Mouse (Mus musculus): Measurements from ENCODE around the gene Fbxo5.

Fbxo5 gene

DNA sequence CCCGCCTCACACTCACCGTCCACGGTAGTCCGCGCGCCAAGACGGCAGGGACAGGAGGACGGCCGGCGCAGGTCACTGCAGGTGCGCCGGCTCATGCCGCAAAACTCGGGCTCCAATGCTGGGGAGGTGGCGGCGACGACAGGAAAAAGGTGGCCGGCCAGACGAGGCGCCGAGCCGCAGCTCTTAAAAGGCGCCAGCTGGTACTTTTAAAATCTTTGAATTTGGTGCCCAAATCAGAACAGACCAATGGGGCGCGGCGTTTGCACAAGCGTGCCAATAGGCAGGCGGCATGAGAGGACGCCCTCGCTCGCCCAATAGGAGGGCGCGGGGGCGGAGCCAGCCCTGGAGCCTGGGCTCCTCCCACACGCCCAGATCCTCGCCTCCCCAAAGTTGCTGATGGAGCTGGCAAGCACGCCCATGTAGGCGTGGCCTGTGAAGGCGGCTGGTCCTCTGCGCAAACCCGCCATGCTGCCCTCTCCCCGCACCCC is at the start of gene Fbxo5:
Gene Fbxo5 (minus strand): TSS at position 358 of the 488 bp plus-strand sequence.
- DNase-seq (ENCODE audit: low spot score), result peak; percentile 99

DNA sequence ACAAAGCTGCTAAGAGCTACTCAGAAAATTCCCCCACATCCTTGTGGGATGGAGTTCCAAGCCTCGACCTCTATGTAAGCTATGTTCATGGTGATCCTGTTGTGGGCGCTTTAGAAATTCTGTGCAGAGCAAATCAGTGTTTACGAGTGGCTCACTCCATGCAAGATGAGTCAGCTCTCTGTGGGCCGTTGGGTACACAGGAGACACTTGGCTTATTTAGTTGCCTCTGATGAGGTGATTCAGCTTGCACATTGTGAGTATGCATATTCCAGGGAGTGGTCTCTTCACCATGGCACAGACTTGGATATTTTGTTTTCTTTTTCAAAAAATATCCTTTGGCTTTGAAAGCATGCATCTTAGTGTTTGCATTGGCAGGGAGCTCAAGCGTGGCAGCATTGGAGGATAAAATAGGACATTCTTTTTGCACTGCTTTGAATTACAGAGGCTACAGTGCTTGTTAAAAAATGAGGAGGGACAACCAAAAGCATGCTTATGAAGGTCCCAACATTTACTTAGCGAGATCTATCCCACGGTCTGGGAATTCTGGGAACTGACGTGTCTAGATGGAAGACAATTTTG is 48.0 kb upstream of the Fbxo5 start:
- DNase-seq (ENCODE audit: low spot score), result no peak

DNA sequence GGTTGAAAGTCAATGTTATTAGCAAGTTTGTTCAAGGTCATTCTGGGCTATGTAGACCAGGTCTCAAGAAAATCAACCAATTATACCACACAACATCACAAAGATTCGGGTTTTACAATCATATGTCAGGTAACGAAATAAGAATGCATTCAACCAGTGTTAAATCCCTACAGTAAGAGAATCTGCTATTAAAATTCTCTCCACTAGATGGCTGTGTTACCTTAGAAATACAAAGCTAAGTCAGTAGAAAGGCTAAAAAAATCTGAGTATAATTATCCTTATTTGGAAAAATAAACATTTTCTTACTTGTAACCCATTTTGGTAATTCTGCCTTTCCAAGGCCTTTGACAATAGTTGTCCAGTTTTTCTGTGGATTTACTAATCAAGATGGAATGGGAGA is 41.5 kb upstream of the Fbxo5 start:
- no peak for DNase-seq (ENCODE audit: low spot score)

DNA sequence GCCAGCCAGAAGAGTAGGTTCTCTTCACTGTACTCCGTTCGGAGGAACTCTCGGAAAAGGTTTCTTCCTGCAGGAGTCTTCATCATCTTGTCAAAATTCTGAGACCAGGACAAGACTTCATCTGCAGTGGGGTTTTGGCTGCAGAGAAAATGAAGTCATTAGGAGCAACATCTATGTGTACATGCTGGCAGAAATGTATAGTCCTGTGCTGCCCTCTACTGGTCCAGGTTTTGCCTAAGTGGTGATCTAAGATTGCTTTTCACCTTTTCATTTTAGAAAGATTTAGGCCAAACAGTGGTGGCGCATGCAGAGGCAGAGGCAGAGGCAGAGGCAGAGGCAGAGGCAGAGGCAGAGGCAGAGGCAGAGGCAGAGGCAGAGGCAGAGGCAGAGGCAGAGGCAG is 36.0 kb upstream of the Fbxo5 start:
- peak; percentile 47 for DNase-seq (ENCODE audit: low spot score)

DNA sequence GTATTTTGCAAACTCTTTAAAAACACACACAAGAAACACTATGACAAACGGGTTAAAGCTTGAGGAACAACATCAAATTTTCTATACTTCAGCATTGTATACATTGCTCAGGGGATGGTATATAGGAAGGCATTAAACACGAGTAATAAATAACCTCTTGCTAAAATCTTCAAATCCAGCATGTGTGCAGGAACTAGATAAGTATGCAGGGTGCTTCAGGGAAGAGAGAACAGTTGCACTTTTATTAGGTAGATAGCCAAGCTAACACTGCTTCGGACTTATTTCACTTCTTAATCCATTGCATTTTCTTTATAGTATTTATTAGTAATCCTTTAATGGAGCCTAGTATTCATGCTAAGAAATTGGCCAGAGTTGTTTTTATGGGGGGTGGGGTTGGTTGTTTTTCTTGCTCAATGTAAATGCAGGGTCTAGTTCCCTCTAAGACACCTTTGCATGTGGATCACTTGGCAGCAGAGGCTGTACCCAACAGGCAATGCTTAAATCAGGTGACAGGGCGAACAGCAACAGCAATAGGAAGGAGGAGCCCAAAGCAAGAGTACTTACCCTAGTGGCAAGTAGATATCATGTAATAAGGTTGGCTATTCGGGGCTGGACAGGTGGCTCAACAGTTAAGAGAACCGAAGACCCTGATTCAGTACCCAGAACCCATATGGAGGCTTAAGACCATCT is 21.1 kb upstream of the Fbxo5 start:
- no peak for DNase-seq (ENCODE audit: low spot score)

DNA sequence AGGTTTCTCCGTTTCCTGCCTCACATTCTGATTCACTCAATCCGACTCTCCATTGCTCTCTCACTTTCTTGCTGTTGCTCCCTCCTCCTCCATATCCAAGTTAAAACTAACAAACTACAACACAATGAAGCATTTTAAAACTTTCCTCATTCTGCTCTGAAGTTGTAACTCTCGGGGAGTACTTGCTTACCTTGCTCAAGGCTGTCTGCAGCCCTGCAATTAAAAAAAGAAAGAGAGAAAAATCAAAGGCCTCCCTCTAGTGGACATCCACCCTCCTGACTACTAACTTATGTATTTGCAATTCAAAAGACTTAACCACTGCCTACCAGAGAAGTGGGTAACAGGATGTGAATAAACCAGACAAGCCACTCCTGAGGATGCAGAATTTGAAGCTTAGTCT is 19.4 kb upstream of the Fbxo5 start:
- DNase-seq (ENCODE audit: low spot score), result peak; percentile 63

DNA sequence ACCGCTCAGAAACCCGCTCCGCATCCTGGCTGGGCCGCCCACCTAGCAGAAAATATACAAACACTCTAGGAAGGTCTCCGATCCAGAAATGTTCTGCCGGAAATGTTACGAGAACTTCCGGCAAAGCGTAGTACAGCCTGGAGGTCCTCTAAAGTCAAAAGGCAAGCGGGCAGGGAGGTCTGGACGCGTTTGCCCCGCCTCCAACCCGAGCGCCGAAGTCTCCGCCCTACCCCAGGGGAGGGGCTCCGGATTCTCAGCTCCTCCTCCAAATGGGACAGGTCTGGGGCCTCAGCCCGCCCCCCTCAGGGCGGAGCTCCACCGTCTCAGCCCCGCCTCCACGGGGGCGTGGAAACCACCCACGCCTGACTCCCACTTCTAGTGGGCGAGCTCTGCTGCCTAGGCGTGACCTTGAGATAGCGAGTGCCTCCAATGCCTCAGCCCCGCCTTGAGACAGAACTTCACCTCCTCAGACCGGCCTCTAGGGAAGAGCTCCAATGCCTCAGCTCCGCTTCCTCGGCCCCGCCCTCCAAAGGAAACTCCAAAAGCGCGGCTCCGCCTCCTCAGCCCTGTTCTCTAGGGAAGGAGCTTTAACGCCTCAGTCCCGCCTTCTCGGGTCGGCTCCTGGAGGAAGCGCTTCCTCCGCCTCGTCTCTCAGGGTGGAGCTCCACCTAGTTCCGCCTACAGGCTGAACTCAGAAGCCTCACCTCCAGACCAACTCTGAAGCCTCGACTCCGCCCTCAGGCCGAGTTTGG is 18.5 kb upstream of the Fbxo5 start, which contains the start of gene Mtrf1l:
Gene Mtrf1l (minus strand): TSS at position 171 of the 752 bp plus-strand sequence.
- DNase-seq (ENCODE audit: low spot score), result peak; percentile 95

DNA sequence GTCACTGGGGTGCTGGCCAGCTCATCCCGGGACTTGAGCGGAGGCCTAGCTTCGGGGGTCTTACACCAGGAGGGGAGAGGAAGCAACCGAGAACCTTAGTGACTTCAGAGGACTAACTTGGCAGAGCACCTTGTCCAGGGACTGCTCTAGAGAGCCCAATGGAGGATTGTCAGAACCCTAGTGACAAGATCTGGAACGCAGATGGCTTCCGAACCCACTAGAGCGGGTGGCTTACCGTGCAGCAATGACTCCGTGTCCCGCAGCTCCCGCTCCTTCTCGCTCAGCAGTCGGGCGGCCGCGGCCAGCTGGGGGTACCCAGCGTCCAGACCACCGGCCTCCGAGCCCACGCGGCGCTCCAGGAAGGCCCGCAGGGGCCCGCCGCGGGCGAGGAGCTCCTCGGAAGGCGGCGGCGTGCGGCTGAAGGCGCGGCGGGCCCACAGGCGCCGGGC is 17.9 kb upstream of the Fbxo5 start:
- DNase-seq (ENCODE audit: low spot score), result peak; percentile 39

DNA sequence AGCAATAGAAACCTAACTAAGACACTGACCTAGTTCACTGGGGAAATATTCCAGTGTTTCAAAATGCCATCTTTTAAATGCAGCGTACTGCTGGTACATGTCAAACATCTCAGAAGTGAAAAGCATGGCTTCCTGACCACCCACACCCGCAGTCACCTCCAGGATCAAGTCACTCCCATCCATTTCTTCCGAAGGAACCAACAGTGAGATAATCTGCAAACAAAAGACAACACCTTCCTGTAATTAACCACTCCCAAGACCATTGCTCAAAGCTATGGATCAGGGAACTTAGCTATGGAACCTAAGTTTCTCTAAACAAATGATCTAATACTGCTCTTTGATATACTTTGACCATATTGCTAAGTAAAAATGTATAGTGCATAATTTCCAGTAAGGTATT is 13.4 kb upstream of the Fbxo5 start:
- no peak for DNase-seq (ENCODE audit: low spot score)

DNA sequence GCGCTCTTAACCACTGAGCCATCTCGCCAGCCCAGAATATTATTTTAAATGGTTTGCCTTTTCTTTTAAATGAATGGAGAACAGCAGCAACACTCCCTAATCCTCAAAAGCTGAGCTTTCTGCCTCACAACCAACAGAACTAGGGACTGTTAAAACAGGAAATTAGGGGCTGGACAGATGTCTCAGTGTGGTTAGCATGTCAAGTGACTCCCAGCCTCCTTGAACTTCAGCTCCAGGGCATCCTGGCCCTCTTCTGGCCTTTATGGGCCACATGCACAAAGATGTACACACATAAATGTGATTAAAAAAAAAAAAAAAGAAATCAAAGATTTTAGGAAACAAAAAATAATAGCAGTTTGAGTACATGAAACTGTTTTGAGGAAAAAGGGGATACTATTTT is 10.6 kb upstream of the Fbxo5 start:
- no peak for DNase-seq (ENCODE audit: low spot score)

DNA sequence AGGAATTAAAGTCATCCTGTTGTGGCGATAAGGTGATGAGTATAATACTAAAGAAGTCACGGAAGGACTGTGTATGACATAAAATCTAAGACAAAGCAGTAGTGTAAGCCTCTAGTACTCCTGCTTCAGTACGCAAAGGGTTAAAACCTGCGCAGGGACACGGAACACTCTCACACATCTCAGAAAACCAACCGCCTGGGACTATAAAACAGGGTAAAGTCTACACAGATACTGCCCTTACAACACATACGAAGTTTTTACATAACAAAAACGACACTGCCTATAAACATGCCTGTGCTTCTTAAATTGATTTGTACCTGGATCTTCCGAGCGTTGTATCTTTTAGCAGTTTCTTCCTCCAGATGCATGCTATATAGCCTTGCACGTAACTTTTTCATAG is 8.3 kb upstream of the Fbxo5 start:
- DNase-seq (ENCODE audit: low spot score), result no peak

DNA sequence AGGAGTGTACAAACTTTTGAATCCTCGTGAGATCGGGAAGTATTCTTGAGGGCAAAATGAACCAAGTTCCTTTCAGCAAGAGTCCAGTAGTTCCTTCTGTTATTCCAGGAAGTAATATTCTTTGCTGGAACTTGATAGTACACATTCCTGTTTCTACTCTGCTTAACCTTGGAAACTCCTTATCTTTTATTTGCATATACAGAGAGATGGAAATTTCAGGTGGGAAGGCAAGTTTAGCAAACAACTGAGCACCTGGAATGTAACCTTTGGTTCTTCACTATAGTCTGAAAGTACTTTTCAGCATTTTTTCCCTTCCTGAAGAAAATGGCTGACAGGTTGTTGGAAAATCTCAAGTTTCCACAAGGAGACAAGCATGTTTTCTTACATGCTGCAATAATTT is 2.3 kb upstream of the Fbxo5 start:
- no peak for DNase-seq (ENCODE audit: low spot score)

DNA sequence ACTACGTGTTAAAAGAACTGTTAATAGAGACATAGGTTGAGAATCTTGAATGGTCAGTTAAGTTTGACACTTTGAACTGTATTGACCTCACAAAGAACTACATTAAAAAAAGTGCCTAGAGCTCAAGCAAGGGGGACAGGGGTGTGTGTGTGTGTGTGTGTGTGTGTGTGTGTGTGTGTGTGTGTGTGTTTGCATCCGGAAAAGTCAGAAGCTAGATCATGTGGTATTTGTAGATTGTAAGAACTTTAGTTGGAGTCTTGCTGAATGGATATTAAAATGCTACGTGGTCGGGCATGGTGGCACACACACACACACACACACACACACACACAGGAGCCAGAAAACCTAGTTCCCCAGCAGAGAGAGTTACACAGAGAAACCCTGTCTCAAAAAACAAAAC is 1.6 kb upstream of the Fbxo5 start:
- no peak for DNase-seq (ENCODE audit: low spot score)

DNA sequence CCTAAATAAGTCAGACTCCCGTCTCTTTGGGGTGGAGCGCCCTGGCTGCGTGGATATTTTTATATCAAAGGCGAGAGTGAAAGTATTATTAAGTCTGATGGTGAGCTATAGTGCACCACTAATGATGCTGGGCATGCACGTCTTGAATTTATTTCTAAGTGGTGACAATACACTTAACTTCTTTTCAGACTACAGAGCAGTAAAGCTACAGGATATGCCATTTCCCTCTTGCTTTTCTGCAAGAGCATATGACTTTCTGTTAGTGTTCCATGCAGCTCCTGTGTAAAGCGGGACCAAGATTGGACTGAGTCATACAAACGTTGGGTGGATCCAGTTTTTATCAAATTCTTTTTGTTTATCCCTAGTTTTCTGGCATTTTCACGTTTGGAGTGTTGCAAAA is 1.0 kb upstream of the Fbxo5 start:
- no peak for DNase-seq (ENCODE audit: low spot score)

DNA sequence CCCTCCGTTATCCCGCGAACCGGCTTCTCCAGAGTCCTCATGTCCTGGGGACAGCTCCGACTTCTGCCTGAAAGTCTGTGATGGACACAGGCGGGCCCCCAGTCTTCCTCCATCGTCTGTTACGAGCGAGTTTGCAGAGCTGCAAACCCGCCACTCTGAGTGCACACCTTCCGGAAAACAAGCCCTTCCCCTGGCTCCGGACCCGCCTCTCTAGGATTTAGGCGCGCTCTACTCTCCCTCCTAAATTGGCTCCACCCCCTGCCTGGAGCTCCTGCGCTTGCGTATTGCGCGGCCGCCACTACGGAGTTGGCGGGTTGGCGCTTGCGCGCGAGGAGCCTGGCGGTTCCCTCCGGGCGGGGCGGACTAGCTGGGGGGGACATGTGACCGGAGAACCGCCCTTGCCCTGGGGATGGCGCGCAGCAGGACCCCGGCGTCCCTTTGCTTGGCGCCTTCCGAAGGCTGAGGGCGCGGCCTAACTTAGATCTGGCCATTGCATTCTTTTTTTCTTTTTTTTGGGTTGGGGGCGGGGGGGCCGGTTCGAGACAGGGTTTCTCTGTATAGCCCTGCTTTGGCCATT is 419 bp upstream of the Fbxo5 start:
- peak; percentile 93 for DNase-seq (ENCODE audit: low spot score)

DNA sequence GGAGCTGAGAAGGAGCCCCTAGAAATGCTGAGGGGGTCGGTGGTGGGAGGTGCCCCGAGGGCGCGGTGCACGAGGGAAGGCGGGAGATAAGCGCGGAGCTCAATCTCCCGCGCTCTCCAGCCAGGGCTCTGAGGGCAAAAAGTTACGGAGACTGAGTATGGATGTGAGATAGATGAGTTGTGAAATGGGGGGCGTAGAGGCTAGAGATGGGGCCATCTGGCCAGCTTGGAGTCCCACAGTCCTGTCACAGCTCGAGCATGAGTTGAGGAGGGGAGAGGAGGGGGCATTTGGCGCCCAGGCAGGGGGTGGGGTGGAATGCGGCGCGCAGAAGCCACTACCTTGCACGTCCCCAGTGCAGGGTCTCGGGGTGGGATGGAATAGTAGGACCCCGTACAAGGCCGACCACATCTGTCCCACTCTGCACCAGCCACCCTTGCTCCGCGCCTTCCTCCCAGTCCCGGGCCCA is 676 bp downstream of the Fbxo5 start:
- peak; percentile 21 for DNase-seq (ENCODE audit: low spot score)

DNA sequence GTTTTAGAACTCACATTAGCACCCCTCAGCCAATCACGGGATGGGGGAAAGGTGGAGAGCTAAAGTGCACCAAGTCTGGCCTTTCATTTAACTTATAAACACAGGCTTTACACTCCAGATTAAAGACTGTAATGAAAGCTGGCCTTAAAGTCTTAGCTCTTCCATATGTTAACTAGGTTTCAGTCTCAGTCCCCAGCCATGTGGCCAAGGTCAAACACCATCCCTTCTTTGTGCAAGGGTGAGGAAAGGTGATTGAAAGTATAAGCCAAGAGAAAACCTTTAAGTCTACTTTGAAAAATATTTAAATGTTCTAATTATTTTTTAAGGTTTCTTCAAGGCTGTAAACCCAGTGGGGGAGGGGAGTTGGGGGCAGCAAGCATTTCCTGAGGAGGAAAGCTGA is 1.7 kb downstream of the Fbxo5 start:
- no peak for DNase-seq (ENCODE audit: low spot score)

DNA sequence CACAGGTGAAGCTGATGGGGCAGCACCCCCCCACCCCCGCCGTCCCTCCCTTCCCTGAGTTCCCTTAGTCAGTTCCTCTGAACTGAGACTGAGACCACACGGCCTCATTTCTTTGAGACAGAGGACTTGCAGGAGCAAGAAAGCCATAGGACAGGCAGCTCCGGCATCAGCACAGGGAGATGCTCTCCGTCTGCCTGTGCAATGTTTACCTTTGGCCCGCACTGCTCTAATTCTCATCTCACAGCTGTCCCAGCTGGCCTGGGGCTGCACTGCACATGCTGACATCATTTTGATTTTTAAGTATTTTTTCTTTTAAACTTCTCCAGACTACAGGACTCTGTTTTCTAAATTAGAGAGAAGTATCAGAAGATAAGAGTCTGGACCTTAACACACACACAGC is 2.5 kb downstream of the Fbxo5 start:
- DNase-seq (ENCODE audit: low spot score), result no peak

DNA sequence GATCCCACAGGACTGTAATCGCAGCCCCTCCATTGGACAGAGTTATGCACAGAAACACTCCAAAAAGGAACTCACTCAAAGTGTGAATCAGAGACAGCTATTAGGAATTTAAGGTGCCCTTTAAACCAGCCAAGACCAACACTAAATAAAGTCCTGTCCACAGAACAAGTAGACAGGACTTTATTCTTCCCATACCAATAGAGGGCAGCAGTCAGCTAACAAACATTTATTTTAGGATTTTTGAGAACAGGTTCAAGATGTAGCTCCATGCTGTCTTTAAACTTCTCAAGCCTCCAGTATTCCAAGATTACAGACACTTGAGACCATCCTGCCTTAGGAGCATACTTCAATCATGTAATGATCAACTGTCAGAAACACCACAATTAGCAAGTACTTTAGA is 4.9 kb downstream of the Fbxo5 start:
- DNase-seq (ENCODE audit: low spot score), result no peak

DNA sequence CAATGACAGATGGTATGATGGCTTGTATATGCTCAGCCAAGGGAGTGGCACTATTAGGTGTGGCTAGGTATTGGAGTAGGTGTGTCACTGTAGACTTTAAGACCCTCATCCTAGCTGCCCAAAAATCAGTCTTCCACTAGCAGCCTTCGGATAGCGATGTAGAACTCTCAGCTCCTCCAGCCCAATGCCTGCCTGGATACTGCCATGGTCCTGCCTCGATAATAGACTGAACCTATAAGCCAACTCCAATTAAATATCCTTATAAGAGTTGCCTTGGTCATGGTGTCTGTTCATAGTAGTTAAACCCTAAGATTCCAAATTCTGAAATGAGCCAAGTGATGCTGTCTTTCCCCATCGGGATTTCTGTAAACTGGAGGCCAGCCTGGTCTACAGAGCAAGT is 7.3 kb downstream of the Fbxo5 start:
- no peak for DNase-seq (ENCODE audit: low spot score)

DNA sequence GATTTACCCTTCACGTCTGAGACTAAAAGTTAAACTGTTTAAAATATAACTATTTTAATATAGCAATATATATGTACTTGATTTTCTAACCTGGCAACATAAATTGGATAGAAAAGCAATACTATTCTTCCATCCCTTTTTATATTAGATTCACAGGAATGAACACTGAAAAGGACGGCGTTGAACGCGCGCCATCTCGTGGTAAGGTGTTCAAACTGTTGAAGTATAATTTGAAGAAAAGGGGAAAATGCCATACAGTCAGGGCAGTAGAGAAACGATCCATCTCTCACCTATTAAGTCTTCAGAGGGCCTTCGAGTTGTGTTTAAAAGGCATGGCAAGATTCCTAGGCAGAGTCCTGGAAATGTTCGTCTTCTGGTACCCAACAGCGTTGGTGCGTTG is 14.7 kb downstream of the Fbxo5 start:
- DNase-seq (ENCODE audit: low spot score), result peak; percentile 46

DNA sequence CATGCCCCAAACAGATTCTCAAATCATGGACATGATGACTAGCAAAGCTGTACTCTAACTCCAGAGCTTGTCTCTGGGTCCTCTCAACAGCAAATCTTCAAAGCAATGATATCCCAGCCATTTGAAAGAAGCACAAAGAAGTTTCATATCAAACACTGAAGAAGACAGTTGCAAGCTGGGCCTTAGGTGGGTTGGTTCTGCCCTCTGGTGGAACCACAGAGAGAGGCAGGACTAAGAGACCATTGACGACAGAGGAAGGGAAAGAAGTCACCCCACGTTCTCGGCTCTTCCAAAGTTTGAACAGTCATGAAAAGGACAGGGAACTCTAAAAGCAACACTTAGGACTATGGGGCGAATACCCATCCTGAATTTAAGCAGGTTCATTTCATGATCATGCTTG is 18.5 kb downstream of the Fbxo5 start:
- peak; percentile 23 for DNase-seq (ENCODE audit: low spot score)
